Mouse (Mus musculus): ENCODE results near the gene Mmd2. TPM values are rescaled to one million over a fixed set of nuclear protein-coding genes. Genes with fewer than 3 reads are reported as not detected.

Gene Mmd2
- not detected for polyA plus RNA-seq (2012; fragmentation: generic; extraction: Trizol)

GRCm38 (mm10) chr5:142608259-142608988 is at the start of gene Mmd2:
Gene Mmd2 (minus strand): TSS chr5:142608800.

DNA sequence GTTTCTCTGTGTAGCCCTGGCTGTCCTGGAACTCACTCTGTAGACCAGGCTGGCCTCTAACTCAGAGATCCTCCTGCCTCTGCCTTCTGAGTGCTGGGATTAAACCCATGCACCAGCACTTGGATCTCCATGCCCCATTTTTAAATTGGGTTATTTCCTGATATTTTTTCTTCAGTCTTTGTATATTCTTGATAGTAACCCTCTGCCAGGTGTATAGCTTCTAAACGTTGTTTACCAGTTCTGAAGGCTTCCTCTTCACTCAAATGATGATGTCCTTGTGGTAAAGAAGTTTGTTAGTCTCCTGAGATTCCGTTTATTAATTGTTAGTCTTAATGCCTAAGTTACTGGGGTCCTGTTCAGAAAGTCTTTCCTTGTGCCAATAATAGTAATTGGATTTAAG is 18.8 kb upstream of the Mmd2 start, which contains the start of gene Wipi2:
TSS of gene Wipi2 (plus strand) at position 301 of the 400 bp plus-strand sequence.

GRCm38 (mm10) chr5:142550706-142551652 is 57.6 kb downstream of the Mmd2 start, which contains the start of gene Radil:
Gene Radil (minus strand): TSS chr5:142551098.

DNA sequence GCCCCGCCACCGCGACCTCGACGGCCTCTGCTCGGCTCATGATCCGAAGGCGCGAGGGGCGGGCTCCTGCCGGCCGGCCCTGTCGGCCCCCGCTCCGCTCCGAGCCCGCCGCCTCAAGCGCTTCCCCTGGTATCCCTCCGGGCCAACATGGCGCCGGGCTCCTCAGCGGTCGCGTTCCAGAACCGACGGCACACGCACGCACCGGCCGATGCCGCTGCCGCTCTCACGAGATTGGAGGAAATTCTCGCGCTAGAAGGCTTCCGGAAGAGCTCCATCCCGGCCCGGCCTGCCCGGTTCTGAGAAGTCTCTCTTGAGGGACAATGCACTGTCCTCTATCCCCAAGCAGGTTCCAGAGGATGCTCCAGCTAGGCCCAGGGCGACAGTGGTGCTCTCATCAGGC is 78.7 kb downstream of the Mmd2 start, which contains the start of gene Papolb:
TSS of gene Papolb (minus strand) at position 162 of the 400 bp plus-strand sequence.

Other genes starting within 250 kb of the Mmd2 start
- 1 to 10 TPM; 1.9 to 7.4 TPM for gene Foxk1, start 207.3 kb downstream of the Mmd2 start, polyA plus RNA-seq (2012; fragmentation: generic; extraction: Trizol)
- gene Ap5z1, start 144.9 kb downstream of the Mmd2 start, polyA plus RNA-seq (2012; fragmentation: generic; extraction: Trizol): 10 to 100 TPM in 1 of 2 experiments, 1 to 10 TPM in 1; 4.2 to 11.7 TPM
- under 1 TPM in 1 of 2 experiments, not detected in 1; 0.04 TPM for gene Papolb, start 78.7 kb downstream of the Mmd2 start, polyA plus RNA-seq (2012; fragmentation: generic; extraction: Trizol)
- gene Radil, start 57.7 kb downstream of the Mmd2 start, polyA plus RNA-seq (2012; fragmentation: generic; extraction: Trizol): 1 to 10 TPM; 2.3 to 5.5 TPM
- gene Wipi2, start 18.9 kb upstream of the Mmd2 start, polyA plus RNA-seq (2012; fragmentation: generic; extraction: Trizol): 10 to 100 TPM; 20.1 to 24.7 TPM
- under 1 TPM; 0.04 to 0.11 TPM for gene Slc29a4, start 83.7 kb upstream of the Mmd2 start, polyA plus RNA-seq (2012; fragmentation: generic; extraction: Trizol)
- gene Tnrc18, start 208.9 kb upstream of the Mmd2 start, polyA plus RNA-seq (2012; fragmentation: generic; extraction: Trizol): 10 to 100 TPM; 12.3 to 62.5 TPM

Data from C3H10T1/2 (cell line).